Mouse (Mus musculus): ENCODE measurements around the gene Dcun1d4.

GRCm38 (mm10) chr5:73598943-73599695 lies 118.3 kb downstream of the Dcun1d4 start:
- TF ChIP-seq CTCF (IDR thresholded peaks at IDR 0.05; ENCODE audit: control insufficient read depth, insufficient read depth, low read length), result no peak
- no peak for TF ChIP-seq POLR2A (IDR thresholded peaks at IDR 0.05; ENCODE audit: borderline replicate concordance, control insufficient read depth, low read depth, low read length)

All from bone marrow, adult 2 months (tissue).